Mouse (Mus musculus): ENCODE measurements around the gene Yrdc. TPM values are rescaled to one million over a fixed set of nuclear protein-coding genes. Genes with fewer than 3 reads are reported as not detected.

Gene Yrdc
- total RNA-seq, 1 experiment from 2014 or later: 22.5 TPM

GRCm38 (mm10) chr4:124899906-124900305 lies 49.4 kb downstream of the Yrdc start:
- no peak for ATAC-seq (ENCODE audit: extremely low read depth, insufficient number of reproducible peaks, low FRiP score, poor library complexity, severe bottlenecking)

Other genes starting within 250 kb of the Yrdc start
- not detected in 2 replicates for gene 3100002H09Rik, start 239.9 kb upstream of the Yrdc start, total RNA-seq (2017)
- not detected in 2 replicates for gene Pou3f1, start 193.9 kb upstream of the Yrdc start, total RNA-seq (2017)
- 35.6 and 46.1 TPM in 2 replicates for gene Utp11, start 157.1 kb upstream of the Yrdc start, total RNA-seq (2017)
- 9.7 and 12.0 TPM in 2 replicates for gene Fhl3, start 150.0 kb upstream of the Yrdc start, total RNA-seq (2017)
- gene Sf3a3, start 135.9 kb upstream of the Yrdc start, total RNA-seq (2017): 66.7 and 71.5 TPM in 2 replicates
- 26.2 and 27.1 TPM in 2 replicates for gene Inpp5b, start 108.8 kb upstream of the Yrdc start, total RNA-seq (2017)
- gene Mtf1, start 48.6 kb upstream of the Yrdc start, total RNA-seq (2017): 20.4 and 22.7 TPM in 2 replicates
- gene 1110065P20Rik, start 517 bp downstream of the Yrdc start, total RNA-seq (2017): 4.7 and 7.2 TPM in 2 replicates
- 0.49 TPM in 1 of 2 replicates, not detected in the other for gene Maneal, start 11.5 kb downstream of the Yrdc start, total RNA-seq (2017)
- not detected in 2 replicates for gene Epha10, start 30.2 kb downstream of the Yrdc start, total RNA-seq (2017)
- 22.2 and 25.4 TPM in 2 replicates for gene 9930104L06Rik, start 86.4 kb downstream of the Yrdc start, total RNA-seq (2017)
- gene Cdca8, start 88.6 kb downstream of the Yrdc start, total RNA-seq (2017): 0.93 and 2.1 TPM in 2 replicates
- 0.37 and 1.3 TPM in 2 replicates for gene Rspo1, start 135.8 kb downstream of the Yrdc start, total RNA-seq (2017)
- gene Gnl2, start 165.9 kb downstream of the Yrdc start, total RNA-seq (2017): 84.1 and 99.5 TPM in 2 replicates
- 0.23 and 0.49 TPM in 2 replicates for gene Dnali1, start 215.0 kb downstream of the Yrdc start, total RNA-seq (2017)
- 26.2 and 30.0 TPM in 2 replicates for gene Snip1, start 216.0 kb downstream of the Yrdc start, total RNA-seq (2017)
- gene Meaf6, start 234.5 kb downstream of the Yrdc start, total RNA-seq (2017): 23.8 and 38.1 TPM in 2 replicates